Mouse (Mus musculus) macrophage (primary cell): Measurements from ENCODE around the gene Gpr132. TPM values are rescaled to one million over a fixed set of nuclear protein-coding genes. Genes with fewer than 3 reads are reported as not detected.

Experiments
- H3K27ac ChIP-seq: fragments of 350-480 bp; formaldehyde crosslinking; 2 replicates; pipeline ENCODE4 v1.9.0; 2021
- H3K36me3 ChIP-seq: fragments of 350-480 bp; formaldehyde crosslinking; 2 replicates; pipeline ENCODE4 v1.9.0; 2021; ENCODE audit errors: inconsistent target
- H3K4me3 ChIP-seq: fragments of 350-480 bp; formaldehyde crosslinking; 2 replicates; pipeline ENCODE4 v1.9.0; 2021; ENCODE audit errors: inconsistent target
- H3K79me2 ChIP-seq: fragments of 350-480 bp; formaldehyde crosslinking; 2 replicates; pipeline ENCODE4 v1.9.0; 2021; ENCODE audit errors: inconsistent target
- WGBS: methylation state at CpG from one replicate; pipeline ENCODE4 v1.1.7; 2026; ENCODE audit warnings: inconsistent platforms; ENCODE audit not compliant: missing documents; 5-methylcytosine and 5-hydroxymethylcytosine counted together
- polyA plus RNA-seq: library from polyadenylated mRNA; stranded (reverse); fragments of 250-400 nt; gene quantifications from 3 replicates; pipeline ENCODE4 v1.2.4, GENCODE M21; 2018; ENCODE audit warnings: inconsistent platforms
- total RNA-seq, 78 experiments: library from RNA; depleted of rRNA; stranded (reverse); fragments of 250-400 nt; gene quantifications; 1 replicate in 9 of 78; 2 replicates in 24 of 78; 3 replicates in 43 of 78; 4 replicates in 2 of 78; pipeline ENCODE4 v1.2.4; 2018; ENCODE audit warnings: inconsistent platforms in 56 of 78

Gene Gpr132
- total RNA-seq (2018; cell fraction: chromatin; rRNA removed) = 10 to 100 TPM in 17 of 26 experiments, 1 to 10 TPM in 9; 3.0 to 63.3 (median 17.6) TPM
- 10 to 100 TPM in 8 of 26 experiments, 1 to 10 TPM in 18; 2.8 to 35.1 (median 6.6) TPM for total RNA-seq (2018; cell fraction: cytosol; rRNA removed)
- total RNA-seq (2018; cell fraction: nucleus; rRNA removed) = 100 to 1,000 TPM in 3 of 26 experiments, 10 to 100 TPM in 20, 1 to 10 TPM in 3; 7.3 to 110 (median 37.5) TPM
- polyA plus RNA-seq = 1.7 to 5.8 TPM (median 2.0 TPM) in 3 replicates

DNA sequence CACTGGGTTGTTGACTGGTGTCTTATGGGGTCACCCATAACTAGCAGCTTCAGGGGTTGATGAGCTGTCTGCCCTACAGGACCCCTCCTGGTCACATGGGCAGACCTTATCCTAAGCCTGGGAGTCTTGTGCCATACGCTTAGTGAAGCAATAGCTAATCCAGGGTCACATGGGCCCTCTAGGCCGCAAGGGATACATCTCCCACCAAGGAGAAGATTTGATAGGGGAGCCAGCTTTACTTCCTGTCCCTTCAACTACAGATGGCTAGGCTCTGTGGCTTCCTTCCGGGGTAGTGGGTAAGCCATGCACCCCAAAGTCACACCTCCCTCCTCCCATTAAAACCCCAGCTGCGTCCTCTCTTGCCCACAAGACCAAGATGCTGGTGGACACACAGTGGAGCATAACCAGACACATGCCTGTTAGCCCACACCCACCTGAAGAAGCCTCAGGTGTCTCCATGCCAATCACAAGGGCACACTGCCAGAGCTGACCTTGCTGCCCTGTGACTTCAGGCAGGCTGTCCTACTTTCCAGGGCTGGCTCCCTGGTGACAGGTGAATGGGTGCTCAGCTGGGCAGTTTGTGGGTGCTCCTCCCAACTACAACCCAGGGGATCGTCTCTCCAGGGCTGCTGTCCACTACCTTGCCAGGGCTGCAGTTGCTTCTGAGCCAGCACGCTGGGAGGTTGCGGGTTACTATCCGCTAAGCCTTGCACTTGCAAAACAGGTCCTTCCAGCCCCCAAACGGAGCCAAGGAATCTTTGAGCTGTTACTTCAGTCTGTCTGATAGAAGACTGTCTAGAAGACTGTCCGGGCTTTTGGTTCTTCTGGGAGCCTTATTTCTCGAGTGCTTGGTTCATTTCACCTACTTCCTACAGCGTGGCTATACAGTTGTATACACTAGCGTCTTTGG, at the start of gene Gpr132:
Gpr132 (minus strand) TSS at position 51 of the 910 bp plus-strand sequence.
- H3K4me3 ChIP-seq = no peak within 1 kb of the TSS
- WGBS = 65% methylated on average over 13 of the region's 13 CpGs
- no peaks in the 10 kb centered on the region for H3K36me3 ChIP-seq
- no peaks in the 10 kb centered on the region for H3K79me2 ChIP-seq
- H3K27ac ChIP-seq = peak within 1 kb of the TSS; percentile 66

DNA sequence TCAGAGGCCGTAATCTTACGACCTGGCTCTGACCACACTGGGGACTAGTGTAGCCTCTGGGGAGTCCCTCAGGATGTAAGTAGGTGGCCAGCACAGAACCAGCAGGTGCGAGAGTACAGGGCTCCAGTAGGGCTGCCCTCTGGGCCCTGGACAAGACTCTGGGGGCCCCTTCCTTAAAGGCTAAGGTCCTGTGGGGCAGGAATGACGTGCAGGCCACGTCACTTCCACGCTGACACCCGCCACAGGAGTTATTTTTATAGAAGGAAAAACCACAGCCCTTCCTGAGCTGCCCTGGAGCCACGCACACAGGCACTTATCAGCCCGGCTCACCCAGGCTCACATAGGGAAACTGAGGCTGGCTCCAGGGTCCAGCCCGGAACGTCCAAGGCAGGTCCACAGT, 49.5 kb upstream of the Gpr132 start:
- no peak overlapping the region for H3K27ac ChIP-seq
- H3K36me3 ChIP-seq = no peaks in the 10 kb centered on the region
- H3K4me3 ChIP-seq = no peak overlapping the region
- H3K79me2 ChIP-seq = no peaks in the 10 kb centered on the region
- 19% methylated on average over 11 of the region's 11 CpGs for WGBS

DNA sequence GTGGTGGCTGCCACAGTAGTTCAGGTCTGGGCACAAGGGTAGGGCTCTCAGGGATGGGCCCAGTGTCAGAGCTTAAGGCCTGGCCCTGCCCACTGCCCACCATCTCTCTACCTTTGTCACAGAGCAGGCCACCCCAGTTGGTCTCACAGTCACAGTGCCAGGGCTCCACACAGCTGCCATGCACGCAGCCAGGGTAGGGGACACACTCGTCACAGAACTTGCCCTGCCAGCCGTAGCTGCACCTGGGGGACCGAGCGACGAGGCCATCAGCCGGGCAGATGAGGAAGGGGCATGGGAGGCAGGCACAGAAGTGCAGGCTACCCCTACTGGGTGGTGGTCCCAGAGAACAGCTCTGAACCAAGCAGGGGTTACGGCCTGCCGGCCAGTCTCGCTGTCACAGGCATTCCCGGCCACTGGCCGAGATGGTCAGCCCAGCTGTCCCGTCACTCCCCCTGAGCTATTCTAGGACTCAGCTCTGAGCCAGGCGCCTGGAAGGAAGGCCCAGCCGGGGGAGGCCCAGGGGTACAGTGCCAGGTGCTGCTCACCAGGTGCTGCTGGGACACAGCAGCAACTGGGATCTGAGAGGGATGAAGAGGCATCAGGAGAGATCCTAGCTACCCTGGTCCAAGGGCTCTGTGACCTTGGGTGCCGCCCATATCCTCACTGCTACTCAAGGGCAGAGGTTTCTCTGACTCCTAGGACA, 48.8 kb upstream of the Gpr132 start:
- Histone ChIP-seq H3K79me2 (no peaks in the 10 kb centered on the region), H3K36me3 (no peaks in the 10 kb centered on the region), H3K4me3 (no peak overlapping the region), H3K27ac (no peak overlapping the region)
- 96% methylated on average over 15 of the region's 16 CpGs for WGBS

DNA sequence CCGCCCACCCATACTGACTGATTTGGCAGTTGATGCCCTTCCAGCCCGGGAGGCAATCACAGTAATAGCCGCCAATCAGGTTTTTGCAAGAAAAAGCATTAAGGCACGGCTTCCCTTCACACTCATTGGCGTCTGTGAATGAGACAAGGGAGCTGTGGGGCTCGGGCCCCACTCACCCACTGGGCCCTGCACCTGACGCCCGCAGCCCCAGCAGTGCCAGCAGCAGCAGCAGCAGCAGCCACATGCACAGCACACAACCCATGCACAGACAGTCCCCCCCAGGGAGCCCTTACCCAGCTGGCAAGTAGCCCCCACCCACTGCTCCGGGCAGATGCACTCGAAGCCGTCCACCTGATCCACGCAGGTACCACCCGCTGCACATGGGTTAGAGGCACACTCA, 47.6 kb upstream of the Gpr132 start:
- H3K27ac ChIP-seq = no peak overlapping the region
- H3K36me3 ChIP-seq = no peaks in the 10 kb centered on the region
- 91% methylated on average over 13 of the region's 13 CpGs for WGBS
- no peak overlapping the region for H3K4me3 ChIP-seq
- no peaks in the 10 kb centered on the region for H3K79me2 ChIP-seq

DNA sequence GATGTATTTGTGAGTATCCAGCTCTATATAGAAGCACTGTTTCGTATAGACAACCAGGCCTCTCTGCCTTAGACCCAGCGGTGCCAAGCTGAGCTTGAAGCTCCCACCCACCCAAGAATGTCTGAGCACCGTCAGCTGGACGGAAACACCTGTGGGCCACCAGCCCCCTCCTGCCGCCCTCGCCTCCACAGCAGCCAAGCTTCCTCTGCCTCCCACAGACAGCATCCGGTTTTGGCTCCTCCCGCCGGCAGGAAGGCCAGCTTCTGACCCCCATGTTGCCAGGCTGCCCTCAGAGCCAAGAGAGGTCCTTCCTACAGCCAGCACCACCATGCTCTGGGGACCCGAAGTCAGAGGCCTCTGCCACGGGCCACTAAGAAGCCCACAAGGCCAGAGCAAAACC, 46.5 kb upstream of the Gpr132 start:
- H3K79me2 ChIP-seq = no peaks in the 10 kb centered on the region
- WGBS = 68% methylated on average over 11 of the region's 11 CpGs
- no peak overlapping the region for H3K4me3 ChIP-seq
- H3K27ac ChIP-seq = no peak overlapping the region
- no peaks in the 10 kb centered on the region for H3K36me3 ChIP-seq

DNA sequence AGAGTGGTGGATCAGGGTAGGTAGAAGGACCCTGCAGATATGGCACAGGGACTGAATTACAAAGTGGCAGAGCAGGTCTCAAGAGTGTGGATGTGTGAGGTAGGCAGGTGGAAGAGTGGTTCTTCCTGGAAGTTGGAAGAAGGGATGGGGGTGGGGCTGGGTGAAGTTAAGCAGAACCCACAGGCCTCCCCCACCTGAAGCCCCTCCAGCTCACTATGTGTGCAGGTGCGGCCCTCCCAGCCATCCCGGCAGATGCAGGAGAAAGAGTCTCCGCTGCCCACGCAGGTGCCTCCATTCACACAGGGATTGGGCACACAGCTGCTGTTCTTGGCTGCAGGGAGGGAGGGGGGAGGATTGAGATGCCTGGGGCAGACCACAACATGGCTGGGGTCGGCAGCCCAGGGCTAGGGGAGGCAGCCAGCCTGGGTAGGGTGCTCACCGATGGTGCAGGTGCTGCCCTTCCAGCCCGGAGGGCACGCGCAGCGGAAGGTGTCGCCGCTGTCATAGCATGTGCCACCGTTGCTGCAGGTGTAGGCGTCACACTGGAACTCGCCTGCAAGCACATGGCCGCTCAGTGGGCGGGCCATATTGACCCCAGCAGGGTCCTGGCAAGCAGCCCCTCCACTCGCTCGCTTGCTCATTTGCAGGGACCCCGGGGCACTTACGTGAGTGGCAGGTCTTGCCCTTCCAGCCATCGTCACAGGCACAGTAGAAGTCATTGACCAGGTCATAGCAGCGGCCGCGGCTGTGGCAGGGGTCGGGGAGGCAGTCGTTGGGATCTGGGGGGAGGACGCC, 45.1 kb upstream of the Gpr132 start:
- H3K4me3 ChIP-seq = no peak overlapping the region
- WGBS = 94% methylated on average over 28 of the region's 28 CpGs
- H3K36me3 ChIP-seq = no peaks in the 10 kb centered on the region

DNA sequence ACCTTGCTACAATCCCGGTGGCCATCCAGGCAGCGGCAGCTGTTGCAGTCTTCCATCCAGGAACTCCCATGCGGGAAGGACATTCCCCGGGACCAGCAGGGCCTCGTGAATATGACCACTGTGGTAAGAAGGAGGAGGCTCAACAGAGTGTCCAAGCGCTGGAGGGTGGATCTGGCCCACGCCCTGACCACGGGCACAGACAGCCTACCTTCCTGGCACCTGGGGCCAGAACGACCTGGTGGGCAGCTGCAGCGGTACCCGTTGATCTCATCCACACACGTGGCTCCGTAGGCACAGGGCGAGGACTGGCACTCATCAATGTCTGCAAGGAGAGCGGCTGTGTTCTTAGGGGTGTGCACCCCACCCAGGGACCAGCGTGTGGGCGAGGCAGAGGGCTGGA, 43.7 kb upstream of the Gpr132 start:
- Histone ChIP-seq H3K27ac (no peak overlapping the region), H3K36me3 (no peaks in the 10 kb centered on the region), H3K4me3 (no peak overlapping the region), H3K79me2 (no peaks in the 10 kb centered on the region)
- WGBS = 94% methylated on average over 17 of the region's 17 CpGs

More for the DNA sequence above, 45.1 kb upstream of the Gpr132 start:
- H3K27ac ChIP-seq = no peak overlapping the region
- no peaks in the 10 kb centered on the region for H3K79me2 ChIP-seq

DNA sequence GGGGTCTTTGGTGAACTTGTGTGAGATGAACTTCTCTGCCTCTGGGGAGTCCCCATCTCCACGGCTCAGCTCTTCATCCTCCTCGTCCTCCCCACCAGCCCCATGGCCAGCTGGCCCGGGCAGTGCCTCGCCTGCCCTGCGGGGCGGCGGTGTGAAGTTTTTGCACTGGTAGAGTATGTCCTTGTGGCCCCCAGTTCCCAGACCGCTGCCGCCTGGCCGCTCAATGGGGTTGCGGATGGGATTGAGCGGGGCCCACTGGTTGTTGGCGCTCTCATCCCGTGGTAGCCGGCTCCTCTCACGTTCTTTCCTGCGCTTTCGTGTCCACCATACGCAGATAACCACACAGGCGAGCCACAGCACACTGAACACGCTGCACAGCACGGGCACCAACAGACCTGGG, 41.0 kb upstream of the Gpr132 start:
- Histone ChIP-seq H3K36me3 (no peaks in the 10 kb centered on the region), H3K79me2 (no peaks in the 10 kb centered on the region), H3K4me3 (no peak overlapping the region), H3K27ac (no peak overlapping the region)
- WGBS = 94% methylated on average over 22 of the region's 22 CpGs

DNA sequence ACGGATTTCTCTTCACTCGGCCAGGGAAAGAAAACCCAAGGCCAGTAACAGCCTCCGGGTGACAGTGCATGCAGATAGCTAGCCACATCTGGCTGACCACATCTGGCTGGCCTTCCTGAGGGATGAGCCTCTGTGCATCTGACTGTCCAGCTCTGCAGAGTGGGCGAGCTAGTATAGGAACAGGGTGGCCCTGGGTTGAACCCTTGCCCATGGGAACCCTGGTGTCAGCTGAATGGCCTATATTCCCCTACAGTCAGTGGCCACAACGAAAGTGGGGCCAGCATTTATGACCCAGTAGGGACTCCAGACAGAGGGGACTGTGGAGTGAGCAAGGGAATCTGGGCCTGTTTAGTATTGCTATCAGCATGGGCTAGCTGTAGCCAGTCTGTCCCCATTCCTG, 37.0 kb upstream of the Gpr132 start:
- no peaks in the 10 kb centered on the region for H3K36me3 ChIP-seq
- no peak overlapping the region for H3K4me3 ChIP-seq
- no peak overlapping the region for H3K27ac ChIP-seq
- WGBS = 90% methylated on average over 5 of the region's 5 CpGs
- H3K79me2 ChIP-seq = no peaks in the 10 kb centered on the region

DNA sequence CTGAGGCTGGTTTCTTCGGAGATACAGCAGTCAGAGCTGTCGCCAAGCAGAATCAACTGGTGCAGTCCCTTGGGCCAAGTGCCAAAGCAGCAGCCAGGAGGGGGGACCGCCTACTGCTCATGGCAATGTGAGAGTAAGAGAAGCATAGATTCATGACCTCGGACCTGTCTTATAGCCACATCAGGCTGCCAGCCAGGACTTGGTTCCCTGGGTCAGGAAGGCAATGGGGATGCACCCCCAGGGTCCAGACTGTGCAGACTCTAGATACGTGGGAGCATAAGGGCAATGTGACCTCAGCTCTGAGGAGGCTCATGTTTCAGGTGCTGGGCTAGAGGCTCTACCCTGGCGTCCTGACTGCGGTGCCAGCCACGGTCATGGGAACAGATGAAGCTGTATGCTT, 35.9 kb upstream of the Gpr132 start:
- Histone ChIP-seq H3K79me2 (no peaks in the 10 kb centered on the region), H3K36me3 (no peaks in the 10 kb centered on the region), H3K4me3 (no peak overlapping the region), H3K27ac (no peak overlapping the region)
- WGBS = 89% methylated on average over 8 of the region's 8 CpGs

DNA sequence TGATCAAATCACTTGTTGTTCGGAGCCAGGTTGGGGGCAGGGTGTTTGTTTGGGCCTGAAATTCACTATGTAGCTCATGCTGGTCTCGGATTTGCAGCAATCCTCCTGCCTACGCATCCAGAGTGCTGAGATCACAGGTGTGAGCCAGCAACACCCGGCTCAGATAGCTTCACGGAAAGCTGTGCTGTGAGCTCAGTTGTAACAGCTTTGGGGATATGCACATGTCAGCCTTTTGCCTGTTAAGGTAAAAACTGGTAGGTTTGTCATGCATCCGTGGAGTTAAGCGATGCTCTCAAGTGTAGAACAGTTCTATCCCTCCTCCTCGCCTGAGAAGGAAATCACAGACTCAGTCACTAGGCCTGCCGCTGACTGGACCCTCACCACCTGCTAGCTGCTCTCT, 32.6 kb upstream of the Gpr132 start:
- Histone ChIP-seq H3K36me3 (no peaks in the 10 kb centered on the region), H3K79me2 (no peaks in the 10 kb centered on the region), H3K4me3 (no peak overlapping the region), H3K27ac (no peak overlapping the region)
- 96% methylated on average over 9 of the region's 9 CpGs for WGBS

DNA sequence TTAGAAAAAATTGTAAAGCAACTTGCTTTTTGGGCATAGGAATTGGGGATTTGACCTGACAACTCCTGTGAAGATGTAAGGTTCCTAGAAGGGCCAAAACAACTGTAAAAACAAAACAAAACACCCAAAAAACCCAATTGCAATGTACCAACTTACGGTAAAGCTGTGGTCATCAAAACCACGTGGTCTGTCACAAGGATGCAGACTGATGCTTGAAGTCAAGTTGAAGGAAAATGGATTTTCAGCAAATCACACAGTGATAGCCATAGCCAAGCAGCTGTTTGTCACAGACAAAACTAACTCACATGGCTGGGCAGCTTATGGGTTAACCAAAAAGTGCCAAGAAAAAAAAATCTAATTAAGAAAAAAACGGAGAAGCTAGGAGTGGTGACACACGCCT, 30.9 kb upstream of the Gpr132 start:
- H3K27ac ChIP-seq = no peak overlapping the region
- H3K36me3 ChIP-seq = no peaks in the 10 kb centered on the region
- no peaks in the 10 kb centered on the region for H3K79me2 ChIP-seq
- WGBS = 71% methylated on average over 4 of the region's 4 CpGs
- H3K4me3 ChIP-seq = no peak overlapping the region

DNA sequence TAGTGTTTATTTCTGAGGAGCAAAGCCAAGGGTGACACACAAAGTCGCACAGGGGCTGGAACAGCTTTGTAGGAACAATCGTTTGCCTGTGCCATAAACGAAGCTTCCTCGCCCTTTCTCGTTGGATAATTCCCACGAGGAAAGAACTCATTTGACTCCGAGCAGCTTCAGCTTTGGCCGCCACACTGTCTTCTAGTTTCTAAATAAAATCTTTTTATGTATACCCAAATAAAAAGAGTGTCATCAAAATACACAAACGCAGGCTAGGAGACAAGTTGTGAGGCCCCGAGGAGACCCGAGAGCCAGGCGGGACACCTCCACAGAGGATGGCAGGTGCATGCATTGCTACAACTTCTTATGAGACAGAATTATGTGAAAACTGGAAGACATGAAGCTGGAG, 30.3 kb upstream of the Gpr132 start:
- 94% methylated on average over 12 of the region's 12 CpGs for WGBS
- Histone ChIP-seq H3K36me3 (no peaks in the 10 kb centered on the region), H3K27ac (peak overlapping the region; percentile 54), H3K4me3 (no peak overlapping the region), H3K79me2 (no peaks in the 10 kb centered on the region)

DNA sequence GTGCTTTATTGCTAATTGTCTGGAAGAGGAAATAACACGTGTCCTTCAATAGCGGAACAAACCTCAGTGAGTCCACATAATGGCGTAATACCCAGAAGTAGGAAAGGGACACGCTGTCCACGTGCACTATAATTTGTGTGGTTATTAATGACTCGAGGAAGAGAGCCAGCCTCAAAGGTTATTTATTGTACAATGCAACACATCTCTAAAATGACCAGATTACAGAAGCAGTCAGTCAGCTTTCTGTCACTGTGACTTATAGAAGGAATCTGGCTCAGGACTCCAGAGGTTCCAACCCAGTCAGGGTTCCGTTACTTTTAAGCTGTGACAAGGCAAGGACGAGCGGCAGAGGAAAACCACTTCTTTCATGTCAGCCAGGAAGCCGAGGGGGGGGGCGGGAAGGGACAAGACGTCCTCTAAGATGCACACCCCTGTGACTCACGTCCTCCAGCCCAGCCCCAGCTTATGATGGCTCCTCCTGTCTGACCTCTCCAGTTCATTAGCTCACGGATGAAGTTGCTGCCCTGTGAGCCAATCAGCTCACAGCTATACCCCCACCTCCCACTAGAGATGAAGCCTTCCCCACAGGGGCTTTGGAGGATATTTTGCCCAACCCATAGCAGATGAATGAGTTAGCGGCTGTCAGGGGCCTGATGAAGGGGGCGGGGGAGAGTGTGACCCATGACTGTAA, 29.6 kb upstream of the Gpr132 start:
- WGBS = 11% methylated on average over 15 of the region's 16 CpGs
- Histone ChIP-seq H3K79me2 (no peaks in the 10 kb centered on the region), H3K36me3 (no peaks in the 10 kb centered on the region), H3K27ac (peak overlapping the region; percentile 54), H3K4me3 (no peak overlapping the region)
